Mouse (Mus musculus): Measurements from ENCODE around the gene Neb.

Neb gene

DNA sequence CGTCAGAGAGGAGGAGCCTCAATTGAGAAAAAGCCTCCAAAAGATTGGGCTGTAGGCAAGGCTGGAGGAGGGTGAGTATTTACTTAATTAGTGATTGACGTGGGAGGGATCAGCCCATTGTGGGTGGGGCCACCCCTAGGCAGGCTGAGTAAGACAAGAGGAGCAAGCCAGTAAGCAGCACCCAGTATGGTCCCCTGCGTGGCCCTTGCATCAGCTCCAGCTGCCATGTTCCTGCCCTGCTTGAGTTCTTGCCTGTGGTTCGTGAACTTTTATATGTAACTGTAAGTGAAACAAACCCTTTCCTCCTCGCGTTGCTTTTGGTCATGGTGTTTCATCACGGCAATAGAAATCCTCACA, at the start of gene Neb:
Gene Neb, minus strand, starts transcription at position 27 of the 357 bp plus-strand sequence.
- in situ Hi-C loops (cut with MboI, MseI) = no loop called here

DNA sequence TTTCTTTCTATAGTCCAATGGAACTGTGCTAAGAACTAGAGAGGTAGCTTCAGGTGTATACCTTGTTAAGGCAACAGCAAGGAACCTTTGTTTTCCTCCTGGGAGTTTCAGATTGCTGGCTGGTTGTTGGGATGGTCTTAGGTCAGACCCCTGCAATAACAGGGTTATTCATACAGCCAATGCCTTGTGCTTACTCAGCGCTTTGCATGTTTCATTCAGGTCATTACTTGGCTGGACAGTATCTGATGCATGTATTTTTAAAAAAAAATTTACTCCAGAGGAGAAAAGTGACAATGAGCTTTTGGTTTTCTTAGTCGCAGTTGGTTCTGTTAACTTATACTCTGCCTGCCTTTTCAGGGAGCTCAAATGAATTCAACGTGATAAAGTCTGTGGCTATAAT, 49.1 kb upstream of the Neb start:
- in situ Hi-C loops (cut with MboI, MseI) = no loop called here

DNA sequence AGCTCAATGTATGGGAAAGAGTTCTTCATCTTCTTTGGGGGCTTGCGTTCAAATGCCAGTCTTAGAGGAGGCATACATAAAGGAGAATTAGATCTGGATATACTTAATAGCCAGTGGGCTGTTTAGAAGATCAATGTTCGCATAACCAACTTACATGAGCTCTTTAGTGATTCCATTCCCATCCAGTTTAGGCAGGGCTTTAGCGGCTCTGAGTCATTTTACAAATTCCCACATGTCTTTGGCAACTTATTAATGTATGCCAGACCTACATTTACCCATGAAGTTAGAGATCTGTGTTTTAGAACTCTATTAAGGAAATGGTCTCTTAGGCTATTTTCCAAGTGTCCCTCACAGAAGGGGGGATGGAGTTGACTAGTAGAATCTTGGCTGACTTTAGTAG, 47.8 kb upstream of the Neb start:
- in situ Hi-C loops (cut with MboI, MseI) = no loop called here

DNA sequence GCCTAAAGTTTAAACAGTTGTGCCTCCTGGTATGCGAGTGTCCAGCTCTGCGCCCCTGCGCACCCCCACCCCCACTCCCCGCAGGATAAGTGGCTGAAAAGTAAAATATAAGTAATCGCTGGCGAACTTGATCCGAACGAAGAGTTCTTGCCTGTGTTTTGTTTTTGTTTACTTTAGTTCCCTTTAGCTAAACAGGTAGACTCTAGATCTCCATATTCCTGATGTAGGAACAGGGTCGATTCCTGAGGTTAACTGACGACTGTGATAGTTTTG, 47.2 kb upstream of the Neb start:
- in situ Hi-C loops (cut with MboI, MseI) = no loop called here

DNA sequence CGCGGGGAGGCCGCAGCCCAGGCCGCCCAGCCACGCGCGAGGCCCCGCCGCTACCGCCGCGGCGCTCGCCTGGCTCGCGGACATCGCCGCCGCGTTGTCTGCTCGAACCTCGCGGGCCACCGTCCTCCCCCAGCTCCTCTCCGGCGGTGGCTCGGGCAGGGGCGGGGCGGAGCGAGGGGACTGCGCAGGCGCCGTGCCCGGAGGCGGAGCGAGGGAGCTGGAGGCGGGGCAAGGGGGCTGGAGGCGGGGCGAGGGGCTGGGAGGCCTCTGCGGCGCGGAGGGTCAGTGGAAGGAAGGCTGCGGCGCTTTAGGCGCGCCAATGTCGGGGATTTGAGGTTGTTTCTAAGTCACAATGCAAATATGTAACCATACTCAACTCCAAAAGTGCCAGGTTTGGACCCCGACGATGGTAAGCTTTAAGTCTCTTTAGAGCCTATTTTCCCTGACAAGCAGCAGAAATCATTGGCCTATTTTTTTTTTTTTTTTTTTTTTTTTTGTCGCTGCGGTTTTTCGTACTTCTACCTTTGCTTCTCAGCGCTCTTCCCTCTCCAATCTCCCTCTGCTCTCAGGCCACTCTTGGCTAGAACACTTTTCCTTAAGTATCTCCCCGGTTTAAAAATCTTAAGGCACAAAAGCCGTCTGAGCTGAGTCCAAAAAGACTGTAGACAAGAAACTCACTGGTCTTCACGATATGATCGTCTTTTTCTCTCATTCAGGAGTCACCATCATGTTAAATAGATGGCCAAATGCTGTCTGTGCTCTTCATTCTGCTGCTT, 46.7 kb upstream of the Neb start, which contains the start of gene Arl5a:
Gene Arl5a, minus strand, starts transcription at position 155 of the 776 bp plus-strand sequence.
- in situ Hi-C loops (cut with MboI, MseI) = no loop called here

DNA sequence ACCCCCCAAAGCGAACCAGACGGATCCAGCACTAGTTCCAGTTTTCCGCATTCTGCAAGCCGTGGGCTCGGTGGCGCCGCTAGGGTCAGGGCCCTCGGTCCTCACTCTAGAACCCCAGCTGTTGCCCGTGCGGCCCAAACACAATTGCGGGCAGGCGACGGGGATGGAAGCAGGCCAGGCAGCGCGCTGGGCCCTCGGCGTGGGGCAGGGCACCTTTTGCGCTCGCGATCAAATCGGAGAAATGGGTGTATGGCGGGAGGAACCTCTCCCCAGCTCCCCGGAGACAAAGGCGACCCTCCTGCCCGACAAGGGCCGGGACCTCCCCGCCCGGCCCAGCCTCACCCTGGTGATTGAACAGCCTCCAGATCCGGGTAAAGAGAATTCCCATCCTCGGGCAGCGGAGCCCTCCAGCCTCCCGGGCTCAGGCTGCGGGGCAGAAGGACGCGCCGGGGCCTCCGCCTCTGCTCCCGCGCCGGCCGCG, 46.0 kb upstream of the Neb start:
- in situ Hi-C loops (cut with MboI, MseI) = no loop called here

DNA sequence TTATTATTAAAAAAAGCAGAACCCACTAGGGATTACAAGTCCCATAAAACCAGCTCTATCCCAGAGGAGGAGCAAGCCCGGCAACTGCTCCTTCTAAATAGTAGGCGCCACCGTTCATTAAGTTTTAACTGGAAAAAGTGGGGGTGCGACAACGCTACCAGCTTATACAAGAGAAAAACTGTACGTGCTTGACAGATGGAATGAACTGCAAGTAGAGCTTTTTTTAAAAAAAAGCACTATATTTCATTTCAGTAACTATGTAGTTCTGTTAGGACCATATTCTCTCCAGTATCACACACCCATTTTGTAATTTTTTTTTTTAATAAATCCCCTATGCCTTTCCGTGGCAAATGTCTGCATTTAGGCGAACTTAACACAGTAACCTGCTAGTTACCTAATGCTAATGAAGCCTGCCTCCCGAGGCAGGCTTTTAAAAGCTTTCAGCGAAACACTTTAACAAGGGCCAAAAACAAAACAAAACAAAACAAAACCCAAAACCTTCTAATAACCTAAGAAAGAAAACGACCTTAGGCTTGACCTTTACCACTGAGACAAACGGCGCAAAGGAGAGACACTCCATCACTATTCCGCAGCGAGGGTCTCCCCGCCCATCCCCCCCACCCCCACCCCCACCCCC, 45.5 kb upstream of the Neb start:
- in situ Hi-C loops (cut with MboI, MseI) = no loop called here

DNA sequence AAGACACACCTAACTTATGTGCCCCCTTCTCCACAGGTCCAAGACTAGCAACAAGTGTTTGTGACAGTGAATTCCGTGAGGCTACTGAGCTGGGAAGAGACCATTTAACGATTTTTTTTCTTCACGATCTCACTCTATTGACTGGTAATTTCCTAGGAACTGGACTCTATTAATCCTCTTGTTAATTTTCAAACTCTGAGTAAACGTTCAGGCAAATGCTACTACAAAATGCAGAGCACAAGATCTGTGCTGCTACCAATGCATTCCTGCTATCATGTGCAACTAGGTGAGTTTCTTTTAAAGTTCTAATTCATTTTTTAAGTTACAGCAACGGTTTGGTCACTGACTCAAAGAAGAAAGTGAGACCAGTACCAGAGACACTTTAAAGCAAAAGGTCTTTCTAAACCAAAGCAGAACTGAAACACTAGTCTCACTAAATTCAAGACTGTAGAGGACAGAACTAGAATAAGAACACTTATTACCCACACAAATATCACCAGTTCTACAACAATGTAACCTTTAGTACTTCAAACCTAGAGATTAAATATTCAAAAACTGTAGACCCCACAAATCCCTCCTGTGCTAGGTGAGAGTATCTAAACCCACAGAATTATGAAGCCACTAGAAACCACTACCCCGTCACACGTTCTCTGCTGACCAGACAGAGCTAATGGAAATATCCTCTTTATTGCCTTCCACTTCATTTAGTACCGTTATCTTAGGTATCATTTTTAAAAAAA, 44.8 kb upstream of the Neb start:
- in situ Hi-C loops (cut with MboI, MseI) = no loop called here

DNA sequence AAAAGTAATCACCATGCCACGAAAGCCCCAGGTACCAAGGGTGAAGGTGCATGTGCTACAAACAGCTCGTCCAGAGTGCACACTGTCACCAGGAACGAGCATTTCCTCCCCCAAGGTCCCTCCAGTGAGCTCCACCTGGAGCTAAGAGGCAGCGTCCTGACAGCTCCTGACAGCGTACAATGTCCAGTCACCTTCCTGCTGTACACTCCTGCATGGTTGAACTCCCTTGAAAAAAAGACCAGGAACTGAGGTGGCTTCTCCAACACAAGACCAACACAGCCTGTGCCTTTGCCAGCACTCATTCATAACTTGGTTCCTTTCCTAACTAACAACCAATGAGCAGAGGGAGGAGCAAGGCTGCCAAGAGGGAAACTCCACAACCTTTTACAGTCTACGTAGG, 42.9 kb upstream of the Neb start:
- in situ Hi-C loops (cut with MboI, MseI) = no loop called here

DNA sequence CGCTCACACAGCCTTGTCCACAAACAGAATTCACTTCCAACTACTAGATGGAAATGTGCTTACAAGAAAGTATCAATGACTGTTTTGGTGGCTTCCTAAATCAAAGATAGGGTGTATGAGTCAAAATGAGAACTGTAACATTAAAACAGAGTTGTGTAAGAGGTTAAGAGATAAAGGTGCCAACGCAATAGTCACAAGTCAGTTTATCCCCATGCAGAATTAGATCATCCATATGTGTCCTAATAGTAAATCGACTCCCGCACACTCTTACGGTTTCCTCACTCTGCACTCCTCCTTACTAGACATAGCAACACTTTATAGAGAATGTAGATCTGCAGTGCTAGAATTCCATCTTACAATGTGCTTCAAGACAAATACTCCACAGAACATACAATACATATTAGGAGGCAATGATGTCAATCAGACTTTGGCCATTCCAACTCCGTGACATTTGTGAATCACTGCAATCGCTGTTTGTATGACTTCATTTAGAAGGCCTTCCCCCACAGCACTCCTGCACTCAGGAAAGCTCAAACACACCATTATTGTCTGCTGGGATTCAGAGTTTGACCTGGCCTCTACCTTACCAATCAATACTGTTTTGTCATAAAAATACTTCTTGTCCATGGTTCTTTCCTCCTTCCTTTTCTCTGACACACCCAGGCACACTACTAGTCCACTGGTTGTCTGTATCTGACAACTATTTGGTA, 41.9 kb upstream of the Neb start:
- in situ Hi-C loops (cut with MboI, MseI) = no loop called here

DNA sequence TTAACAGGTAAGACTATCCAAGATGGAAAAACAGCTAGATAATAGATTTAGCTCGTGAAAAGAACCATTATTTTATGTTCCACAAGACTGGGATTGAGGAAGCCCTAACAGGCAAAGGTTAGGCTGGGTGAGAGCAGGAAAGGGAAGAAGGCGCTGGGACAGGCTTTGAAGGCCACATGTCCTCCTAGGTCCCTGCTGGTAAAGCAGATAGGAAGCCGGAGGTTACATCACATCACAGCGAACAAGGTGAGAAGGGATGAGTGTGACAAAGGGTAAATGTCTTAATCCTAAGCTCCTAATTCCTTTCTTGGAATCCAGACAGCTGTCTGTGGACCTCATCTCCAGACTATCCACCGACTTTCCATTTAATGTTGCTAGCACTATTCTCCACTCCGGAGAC, 41.0 kb upstream of the Neb start:
- in situ Hi-C loops (cut with MboI, MseI) = no loop called here

DNA sequence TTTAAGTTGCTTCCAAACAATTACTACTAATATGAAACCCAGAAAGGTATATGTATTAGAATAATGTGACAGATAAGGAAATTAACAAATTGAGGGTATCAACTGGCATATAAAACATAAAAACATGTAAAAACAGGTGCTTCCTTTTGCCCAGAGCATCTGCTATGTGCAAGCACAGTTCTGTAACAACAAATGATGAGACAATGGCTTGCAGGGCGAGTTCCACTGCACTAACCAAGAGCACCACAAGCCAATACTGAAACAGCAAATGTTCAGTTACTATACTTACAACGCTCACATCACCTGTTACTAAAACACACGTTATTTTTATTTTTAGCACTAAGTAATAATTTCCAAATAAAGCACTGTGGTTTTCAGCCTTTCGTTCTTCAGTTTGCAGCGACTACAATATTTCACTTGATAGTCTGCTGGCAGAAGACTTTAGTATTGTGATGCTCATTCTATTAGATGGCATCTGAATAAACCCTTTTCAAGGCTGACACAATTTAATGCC, 34.3 kb upstream of the Neb start:
- in situ Hi-C loops (cut with MboI, MseI) = no loop called here

DNA sequence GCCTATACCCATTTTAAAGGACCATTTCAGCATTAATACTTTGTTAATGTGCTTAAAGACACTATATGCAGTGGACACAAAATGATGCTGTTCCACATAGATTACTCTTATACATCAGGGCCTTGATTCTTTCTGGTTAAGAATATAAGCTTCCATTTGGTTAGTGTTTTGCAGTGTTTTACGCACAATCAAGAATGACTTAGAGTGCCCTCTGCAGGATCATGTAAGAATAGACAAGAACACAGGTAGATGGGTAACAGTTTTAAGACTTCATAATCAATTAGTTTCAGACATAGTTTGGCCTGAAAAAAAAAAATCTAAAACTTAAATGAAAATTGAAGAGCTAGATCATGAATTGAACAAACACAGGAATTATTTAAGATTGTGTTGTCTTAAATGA, 28.2 kb upstream of the Neb start:
- in situ Hi-C loops (cut with MboI, MseI) = loop anchor here in 1 of 2 experiments (10.0 kb wide), 1 partner anchor 102 kb away; no protein-coding TSS in a partner anchor

DNA sequence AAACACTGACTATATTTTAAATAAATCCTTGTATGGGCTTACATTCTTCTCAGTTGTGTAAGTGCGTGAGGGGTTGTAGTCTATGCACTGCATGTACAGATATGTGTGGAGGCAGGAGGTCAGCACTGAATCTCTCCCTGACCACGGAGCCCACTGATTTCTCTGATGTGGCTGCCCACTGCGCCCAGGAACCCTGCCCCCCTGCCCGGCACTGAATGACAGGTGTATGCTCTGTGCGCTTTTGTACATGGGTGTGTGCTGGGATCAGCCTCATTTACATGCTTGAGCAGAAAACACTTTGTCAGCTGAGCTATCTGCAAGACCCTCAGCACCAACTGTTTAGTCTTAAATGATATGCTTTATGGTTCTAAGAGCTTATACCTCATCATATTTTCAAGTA, 27.0 kb upstream of the Neb start:
- in situ Hi-C loops (cut with MboI, MseI) = loop anchor here in 1 of 2 experiments (10.0 kb wide), 1 partner anchor 100 kb away; no protein-coding TSS in a partner anchor

DNA sequence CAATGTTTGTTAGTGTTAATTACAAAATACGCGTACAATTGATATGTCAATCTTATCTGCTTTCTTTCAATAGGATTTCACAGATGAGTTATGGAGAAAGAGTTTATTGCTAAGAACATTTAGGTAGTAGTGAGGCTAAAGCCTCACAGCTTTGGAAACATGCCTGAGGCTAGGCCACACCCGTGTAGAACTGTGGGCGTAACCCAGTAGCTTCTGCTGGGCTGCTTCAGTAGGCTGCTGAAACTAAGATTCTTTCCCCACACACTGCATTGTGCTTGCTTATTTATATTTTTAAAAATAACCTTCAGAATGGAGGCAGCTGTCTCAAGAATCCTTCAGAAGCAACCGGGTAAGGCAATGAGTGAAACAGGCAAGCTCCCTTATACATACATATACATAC, 16.3 kb upstream of the Neb start:
- in situ Hi-C loops (cut with MboI, MseI) = no loop called here

DNA sequence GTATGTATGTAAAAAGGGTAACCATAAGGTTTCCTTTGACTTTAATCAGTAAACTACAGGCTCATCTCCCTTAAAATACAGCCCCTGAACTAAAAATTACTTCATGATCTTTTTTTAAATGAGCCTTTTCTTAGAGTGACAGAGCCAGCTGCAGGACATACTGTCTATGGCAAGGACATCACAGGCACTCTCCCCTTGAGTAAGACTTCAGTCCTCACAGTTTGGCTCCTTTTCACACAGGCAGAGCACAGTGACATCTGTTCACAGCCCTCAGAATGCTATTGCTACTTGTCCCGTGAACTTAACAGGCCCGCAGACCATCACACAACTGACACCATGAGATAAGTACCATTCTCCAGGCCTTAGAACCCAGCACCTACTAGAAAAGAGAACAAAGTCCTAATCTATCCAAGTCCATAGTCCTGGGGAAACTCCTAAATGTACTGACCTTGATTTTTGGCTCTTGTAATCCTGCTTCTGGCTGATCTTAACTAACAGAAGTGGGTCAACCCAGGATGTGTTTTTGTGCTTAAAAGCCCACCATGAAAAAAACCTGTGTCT, 12.2 kb upstream of the Neb start:
- in situ Hi-C loops (cut with MboI, MseI) = no loop called here

DNA sequence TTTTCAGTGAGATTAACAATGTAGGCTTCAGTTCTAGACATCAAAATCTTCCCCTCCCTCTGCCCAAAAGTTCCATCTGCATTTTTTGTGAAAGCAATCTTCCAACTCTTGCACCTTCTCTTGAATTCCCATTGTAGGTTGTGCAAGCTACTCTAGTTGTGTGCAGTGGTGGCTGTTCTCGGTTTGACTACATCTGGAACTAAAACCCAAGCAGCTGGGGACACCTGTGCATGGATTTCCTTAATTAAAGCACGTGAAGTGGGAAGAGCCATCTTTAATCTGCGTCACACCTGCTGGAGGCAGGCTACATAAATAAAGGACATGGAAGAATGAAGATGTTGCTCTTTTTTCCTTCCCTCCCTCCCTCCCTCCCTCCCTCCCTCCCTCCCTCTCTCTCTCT, 11.7 kb upstream of the Neb start:
- in situ Hi-C loops (cut with MboI, MseI) = no loop called here

DNA sequence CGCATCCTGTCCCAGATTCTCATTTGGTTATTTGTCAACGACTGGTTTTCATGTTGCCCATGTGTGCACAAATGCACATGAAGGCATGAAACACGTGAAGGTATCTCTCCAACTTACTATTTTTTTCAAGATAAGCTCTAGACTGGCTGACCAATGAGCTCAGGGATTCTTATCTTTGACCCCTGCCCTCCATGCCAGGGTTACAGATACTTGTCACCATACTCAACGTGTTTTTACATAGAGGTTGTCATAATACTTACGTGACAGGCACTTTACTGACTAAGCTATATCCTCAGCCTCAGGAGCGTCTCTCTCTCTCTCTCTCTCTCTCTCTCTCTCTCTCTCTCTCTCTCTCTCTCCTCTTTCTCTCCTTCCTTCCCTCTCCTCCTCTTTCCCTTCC, 8.2 kb upstream of the Neb start:
- in situ Hi-C loops (cut with MboI, MseI) = no loop called here

DNA sequence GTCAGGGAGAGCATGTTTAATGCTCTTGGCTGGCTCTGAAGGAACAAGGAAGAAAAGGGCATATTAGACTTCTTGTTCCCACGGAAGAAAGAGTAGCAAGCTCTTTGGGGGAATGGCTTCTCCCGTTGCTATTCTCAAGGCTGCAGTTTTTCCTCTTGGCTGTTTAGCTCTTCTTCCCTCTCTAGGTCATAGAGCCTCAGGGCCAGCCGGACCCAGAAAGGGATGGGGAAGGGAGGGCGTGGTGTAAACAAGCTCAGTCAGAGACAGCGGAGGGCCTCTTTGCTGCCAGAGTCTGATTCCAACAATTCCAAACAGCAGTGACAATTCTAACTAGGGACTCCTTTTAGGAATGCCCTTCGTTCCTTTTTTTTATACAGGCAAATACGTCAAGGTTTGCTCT, 7.8 kb upstream of the Neb start:
- in situ Hi-C loops (cut with MboI, MseI) = no loop called here

DNA sequence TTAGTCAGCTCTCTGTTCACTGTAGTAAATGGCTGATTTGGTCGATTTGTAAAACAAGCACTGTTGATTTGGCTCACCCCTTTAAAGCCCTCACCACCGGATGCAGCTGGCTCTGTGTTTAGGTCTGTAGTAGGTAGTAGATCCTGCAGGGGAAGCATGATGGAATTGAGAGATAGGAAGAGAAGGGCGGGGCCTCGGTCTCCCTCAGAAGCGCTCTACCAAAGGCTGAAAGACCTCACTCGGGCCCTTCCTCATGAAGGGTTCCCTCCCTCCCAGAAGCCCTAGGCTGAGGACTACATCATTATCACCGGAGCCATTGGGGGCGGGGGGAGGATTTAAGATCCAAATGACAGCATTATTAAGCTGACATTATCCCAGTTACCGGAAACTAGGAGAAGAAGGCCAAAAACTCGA, 581 bp upstream of the Neb start:
- in situ Hi-C loops (cut with MboI, MseI) = no loop called here

DNA sequence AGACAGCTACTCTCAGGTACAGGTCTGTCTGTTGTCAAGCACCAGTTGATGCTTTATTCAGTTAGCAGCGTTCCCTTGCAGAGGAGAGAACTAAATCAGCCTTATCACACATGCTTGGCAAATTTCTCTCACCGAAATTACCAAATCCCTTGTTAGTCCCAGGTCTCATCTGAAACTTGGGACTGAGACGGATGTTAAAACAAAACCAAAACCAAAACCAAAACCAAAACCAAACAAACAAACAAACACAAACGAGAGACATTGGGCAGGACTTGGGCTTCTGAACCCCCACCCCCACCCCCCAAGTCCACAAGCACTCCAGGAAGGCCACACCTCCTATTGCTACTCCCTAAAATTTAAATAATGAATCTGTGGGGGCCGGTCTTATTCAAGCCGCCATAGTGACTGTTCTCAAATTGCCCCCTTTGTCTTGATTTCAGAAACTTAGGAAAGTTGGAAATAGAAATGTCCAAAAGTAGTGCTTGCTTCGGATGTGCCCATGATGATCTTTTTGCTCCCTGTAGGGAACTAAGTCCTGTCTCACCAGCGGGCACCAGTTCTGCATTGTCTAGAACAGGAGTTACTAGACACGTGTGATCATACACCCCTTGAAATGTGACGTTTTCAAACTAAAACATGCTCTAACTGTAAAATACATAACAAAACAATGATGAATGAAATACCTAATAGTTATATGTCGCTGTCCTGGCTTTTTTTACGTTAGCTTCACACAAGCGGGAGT, 397 bp downstream of the Neb start:
- in situ Hi-C loops (cut with MboI, MseI) = no loop called here

All from T-helper 17 cell (primary cell).